Mouse (Mus musculus): Measurements from ENCODE around the gene Ptprj.
A peak's percentile ranks its signal among the peaks of the same experiment; 100 is the strongest.

Ptprj gene

GRCm38 (mm10) chr2:90580236-90581005, at the start of gene Ptprj:
Gene Ptprj (minus strand): TSS chr2:90580647.
- DNase-seq (ENCODE audit: low spot score) = peak; percentile 52

GRCm38 (mm10) chr2:90629552-90629951, 49.1 kb upstream of the Ptprj start:
- DNase-seq (ENCODE audit: low spot score) = no peak

GRCm38 (mm10) chr2:90628261-90628660, 47.8 kb upstream of the Ptprj start:
- DNase-seq (ENCODE audit: low spot score) = no peak

GRCm38 (mm10) chr2:90624920-90625319, 44.5 kb upstream of the Ptprj start:
- DNase-seq (ENCODE audit: low spot score) = no peak

GRCm38 (mm10) chr2:90624339-90624738, 43.9 kb upstream of the Ptprj start:
- no peak for DNase-seq (ENCODE audit: low spot score)

- no peak for DNase-seq (ENCODE audit: low spot score)
Measured at GRCm38 (mm10) chr2:90620815-90621214, 40.4 kb upstream of the Ptprj start.

GRCm38 (mm10) chr2:90619648-90620047, 39.2 kb upstream of the Ptprj start:
- DNase-seq (ENCODE audit: low spot score) = no peak

- DNase-seq (ENCODE audit: low spot score) = no peak
Measured at GRCm38 (mm10) chr2:90614651-90615171, 34.3 kb upstream of the Ptprj start.

GRCm38 (mm10) chr2:90613591-90613990, 33.1 kb upstream of the Ptprj start:
- DNase-seq (ENCODE audit: low spot score) = no peak

- no peak for DNase-seq (ENCODE audit: low spot score)
Measured at GRCm38 (mm10) chr2:90613006-90613405, 32.6 kb upstream of the Ptprj start.

GRCm38 (mm10) chr2:90611959-90612571, 31.6 kb upstream of the Ptprj start:
- DNase-seq (ENCODE audit: low spot score) = no peak

GRCm38 (mm10) chr2:90601056-90601455, 20.6 kb upstream of the Ptprj start:
- no peak for DNase-seq (ENCODE audit: low spot score)

- no peak for DNase-seq (ENCODE audit: low spot score)
Measured at GRCm38 (mm10) chr2:90588141-90588540, 7.7 kb upstream of the Ptprj start.

- no peak for DNase-seq (ENCODE audit: low spot score)
Measured at GRCm38 (mm10) chr2:90584506-90584905, 4.1 kb upstream of the Ptprj start.

GRCm38 (mm10) chr2:90583628-90584131, 3.2 kb upstream of the Ptprj start:
- DNase-seq (ENCODE audit: low spot score) = peak; percentile 67

- DNase-seq (ENCODE audit: low spot score) = no peak
Measured at GRCm38 (mm10) chr2:90582814-90583213, 2.4 kb upstream of the Ptprj start.

GRCm38 (mm10) chr2:90582311-90582710, 1.9 kb upstream of the Ptprj start:
- DNase-seq (ENCODE audit: low spot score) = no peak

GRCm38 (mm10) chr2:90581796-90582125, 1.3 kb upstream of the Ptprj start:
- no peak for DNase-seq (ENCODE audit: low spot score)

- peak; percentile 13 for DNase-seq (ENCODE audit: low spot score)
Measured at GRCm38 (mm10) chr2:90581006-90581795, 754 bp upstream of the Ptprj start.

GRCm38 (mm10) chr2:90579728-90580235, 665 bp downstream of the Ptprj start:
- DNase-seq (ENCODE audit: low spot score) = no peak

- DNase-seq (ENCODE audit: low spot score) = no peak
Measured at GRCm38 (mm10) chr2:90579038-90579727, 1.3 kb downstream of the Ptprj start.
